In the genomic region with DNA sequence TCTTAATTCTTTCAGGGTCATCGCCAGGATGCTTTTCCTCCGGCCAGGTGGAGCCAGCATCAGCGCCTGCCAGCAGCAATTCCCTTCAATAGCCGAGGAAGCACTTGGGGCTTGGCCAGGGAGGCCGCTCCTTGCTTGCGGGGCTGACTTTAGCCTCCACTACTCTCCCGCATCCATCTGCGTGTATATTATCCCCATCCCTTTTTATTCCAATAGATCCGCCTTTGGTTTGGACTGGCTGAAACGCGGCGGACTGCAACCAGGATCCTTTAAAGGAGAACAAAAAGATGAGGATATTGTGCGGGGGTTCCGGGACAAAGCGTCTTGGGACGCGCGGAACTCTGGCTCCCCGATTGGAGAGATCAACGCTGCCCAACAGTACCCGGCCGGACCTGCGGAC, we compare ENCODE assay signal across 10 mouse cellular contexts.
DNase-seq lines count a peak whose midpoint lies in the region; ATAC-seq and TF ChIP-seq lines count a peak whose summit lies in the region.
"Had no signal": no experiment of that assay in that cellular context is flagged by ENCODE, and none has a peak within 500 bp of the region (broad histone marks: within the 10 kb centered on the region; RNA-seq: fewer than 3 reads in every experiment).

No protein-coding gene starts in this region.

- no peak for TF ChIP-seq EP300 in heart, postnatal 0 days (IDR thresholded peaks at IDR 0.05; ENCODE audit: low read depth)

- peaks cover 98% of the 10 kb centered on the region for H3K27me3 ChIP-seq in heart, postnatal 0 days (ENCODE audit: control insufficient read depth, insufficient read depth, low read length)
- H3K27me3 ChIP-seq in hindbrain, embryonic 12.5 days: peaks cover 47% of the 10 kb centered on the region

- no peaks in the 10 kb centered on the region for H3K9me3 ChIP-seq in heart, postnatal 0 days (replicated peaks; ENCODE audit: control insufficient read depth, low read length)
- H3K9me3 ChIP-seq in hindbrain, embryonic 12.5 days (replicated peaks): no peaks in the 10 kb centered on the region

- H3K27ac ChIP-seq in heart, postnatal 0 days (ENCODE audit: low read depth): no peak overlapping the region
- peak overlapping the region; percentile 99 for H3K27ac ChIP-seq in hindbrain, embryonic 12.5 days

- no peak for DNase-seq in heart, postnatal 0 days (ENCODE audit: low spot score)
- no peak for DNase-seq in heart, postnatal 10 days
- DNase-seq in cerebellum, postnatal 10 days: peak; percentile 83
- DNase-seq in neural tube, embryonic 10.5 days (ENCODE audit: extremely low spot score, low spot score): peak; percentile 55
- no peak for DNase-seq in frontal cortex, postnatal 10 days (ENCODE audit: low spot score in 2 of 2)
- no peak for DNase-seq in kidney, postnatal 10 days
- DNase-seq in lung, postnatal 14 days: no peak
- DNase-seq: adrenal gland, postnatal 14 days; liver, postnatal 0 days had no signal

- H3K9ac ChIP-seq in heart, postnatal 0 days (replicated peaks; ENCODE audit: low read depth, low read length): no peak overlapping the region
- peak overlapping the region; percentile 97 for H3K9ac ChIP-seq in hindbrain, embryonic 12.5 days
- H3K9ac ChIP-seq: liver, postnatal 0 days had no signal

- WGBS in heart, postnatal 0 days: 2% methylated on average over 23 of the region's 23 CpGs
- WGBS in hindbrain, embryonic 12.5 days: under 1% methylated on average over 23 of the region's 23 CpGs

- ATAC-seq in heart, postnatal 0 days (ENCODE audit: insufficient read depth, low read depth): no peak
- no peak for ATAC-seq in hindbrain, embryonic 12.5 days (ENCODE audit: low FRiP score)
- ATAC-seq: liver, postnatal 0 days had no signal

- 0 out of 2 replicates have a peak overlapping the region, but pooled peaks have one; percentile 93 for H3K4me2 ChIP-seq in heart, postnatal 0 days (ENCODE audit: low read depth, low read length)
- peak overlapping the region; percentile 64 for H3K4me2 ChIP-seq in hindbrain, embryonic 12.5 days (replicated peaks)

- intact Hi-C loops in heart, postnatal 10 days (cut with DNase I): no loop called here

- H3K4me1 ChIP-seq in heart, postnatal 0 days (ENCODE audit: control insufficient read depth, insufficient read depth): peaks cover 15% of the 10 kb centered on the region
- H3K4me1 ChIP-seq in hindbrain, embryonic 12.5 days: peaks cover 45% of the 10 kb centered on the region

- no peak for TF ChIP-seq CTCF in heart, postnatal 0 days (IDR thresholded peaks at IDR 0.05; ENCODE audit: low read depth)

- no peaks in the 10 kb centered on the region for H3K36me3 ChIP-seq in heart, postnatal 0 days (replicated peaks; ENCODE audit: control insufficient read depth, insufficient read depth, low read length)
- H3K36me3 ChIP-seq in hindbrain, embryonic 12.5 days: peaks cover 15% of the 10 kb centered on the region

- 0 out of 2 replicates have a peak overlapping the region, but pooled peaks have one; percentile 62 for H3K4me3 ChIP-seq in heart, postnatal 0 days (ENCODE audit: low read depth, low read length)
- H3K4me3 ChIP-seq in hindbrain, embryonic 12.5 days: peak overlapping the region; percentile 71

Comparison
In these comparisons a context has a peak if more than half of its experiments do, and no peak if none do; other contexts are left out.
1. DNase-seq: peak in cerebellum, postnatal 10 days (2 of 2) and neural tube, embryonic 10.5 days (single experiment); none in heart, postnatal 0 days (single experiment), heart, postnatal 10 days (0 of 2), frontal cortex, postnatal 10 days (0 of 2), kidney, postnatal 10 days (single experiment) and lung, postnatal 14 days (single experiment).